Mouse (Mus musculus) adrenal gland (tissue): ENCODE data around the gene Susd3.

Source experiments
- intact Hi-C: fragments of 180-260 bp; cut with DNase I; formaldehyde crosslinking; loops from one replicate; pipeline ENCODE4 v1.15.1; 2025

The Susd3 gene

GRCm38 (mm10) chr13:49188219-49188965 is 60.1 kb downstream of the Susd3 start:
- intact Hi-C loops = loop anchor here (10.0 kb wide), 1 partner anchor 374 kb away; no protein-coding TSS in a partner anchor

- intact Hi-C loops = loop anchor here (1.0 to 10.0 kb wide), 2 partner anchors 18 to 373 kb away; no protein-coding TSS in a partner anchor
Measured at GRCm38 (mm10) chr13:49187288-49188218, 61.0 kb downstream of the Susd3 start, which contains the start of gene Ninj1. Gene Ninj1 (plus strand): TSS chr13:49187485.

GRCm38 (mm10) chr13:49186798-49187287 is 61.7 kb downstream of the Susd3 start:
- intact Hi-C loops = loop anchor here (1.0 to 10.0 kb wide), 2 partner anchors 18 to 372 kb away; no protein-coding TSS in a partner anchor

GRCm38 (mm10) chr13:49183646-49184045 is 64.9 kb downstream of the Susd3 start:
- intact Hi-C loops = loop anchor here (10.0 kb wide), 1 partner anchor 369 kb away; no protein-coding TSS in a partner anchor

GRCm38 (mm10) chr13:49183161-49183560 is 65.3 kb downstream of the Susd3 start:
- intact Hi-C loops = loop anchor here (10.0 kb wide), 1 partner anchor 368 kb away; no protein-coding TSS in a partner anchor

- intact Hi-C loops = loop anchor here (10.0 kb wide), 1 partner anchor 367 kb away; no protein-coding TSS in a partner anchor
Measured at GRCm38 (mm10) chr13:49181411-49181984, 67.0 kb downstream of the Susd3 start.

- intact Hi-C loops = loop anchor here (10.0 kb wide), 1 partner anchor 366 kb away; no protein-coding TSS in a partner anchor
Measured at GRCm38 (mm10) chr13:49180691-49181090, 67.8 kb downstream of the Susd3 start.
